Mouse (Mus musculus) megakaryocyte-erythroid progenitor cell, adult 5 weeks (primary cell): ENCODE results near the gene Gm13089. TPM values are rescaled to one million over a fixed set of nuclear protein-coding genes. Genes with fewer than 3 reads are reported as not detected.

Experiments used
- polyA plus RNA-seq: library from polyadenylated mRNA; stranded (reverse); fragments of >175 nt; gene quantifications from 2 replicates; pipeline ENCODE4 v1.2.3, GENCODE M21; 2012

Gm13089 gene
- polyA plus RNA-seq = not detected in 2 replicates

GRCm38 (mm10) chr4:143702611-143703010, at the start of gene Gm13089:
Gm13089 (minus strand) TSS chr4:143702711.

GRCm38 (mm10) chr4:143719155-143719554, 16.6 kb upstream of the Gm13089 start, which contains the start of gene Gm13078:
Gm13078 (plus strand) TSS chr4:143719455.

GRCm38 (mm10) chr4:143657146-143657545, 45.4 kb downstream of the Gm13089 start, which contains the start of gene Gm13088:
Gm13088 (minus strand) TSS chr4:143657246.

Other genes with a start within 250 kb of the Gm13089 start
- gene Gm13043, start 191.4 kb downstream of the Gm13089 start, polyA plus RNA-seq = not detected in 2 replicates
- not detected in 2 replicates for gene Gm13040, start 166.8 kb downstream of the Gm13089 start, polyA plus RNA-seq
- gene BC080695, start 151.0 kb downstream of the Gm13089 start, polyA plus RNA-seq = not detected in 2 replicates
- gene Gm13057, start 151.0 kb downstream of the Gm13089 start, polyA plus RNA-seq = not detected in 2 replicates
- gene Gm13083, start 87.7 kb downstream of the Gm13089 start, polyA plus RNA-seq = not detected in 2 replicates
- not detected in 2 replicates for gene Gm13088, start 45.5 kb downstream of the Gm13089 start, polyA plus RNA-seq
- not detected in 2 replicates for gene Gm13078, start 16.7 kb upstream of the Gm13089 start, polyA plus RNA-seq
- not detected in 2 replicates for gene Gm13023, start 86.6 kb upstream of the Gm13089 start, polyA plus RNA-seq
- gene Gm13084, start 113.4 kb upstream of the Gm13089 start, polyA plus RNA-seq = not detected in 2 replicates
- gene Gm13103, start 143.8 kb upstream of the Gm13089 start, polyA plus RNA-seq = not detected in 2 replicates
- 0.05 TPM in 1 of 2 replicates, not detected in the other for gene Pramef6, start 197.7 kb upstream of the Gm13089 start, polyA plus RNA-seq
- gene Pramef25, start 248.3 kb upstream of the Gm13089 start, polyA plus RNA-seq = not detected in 2 replicates